Mouse (Mus musculus): Measurements from ENCODE around the gene Hsf2. TPM values are rescaled to one million over a fixed set of nuclear protein-coding genes. Genes with fewer than 3 reads are reported as not detected.

Gene Hsf2
- 19.1 and 20.7 TPM in 2 replicates for total RNA-seq (2017)

DNA sequence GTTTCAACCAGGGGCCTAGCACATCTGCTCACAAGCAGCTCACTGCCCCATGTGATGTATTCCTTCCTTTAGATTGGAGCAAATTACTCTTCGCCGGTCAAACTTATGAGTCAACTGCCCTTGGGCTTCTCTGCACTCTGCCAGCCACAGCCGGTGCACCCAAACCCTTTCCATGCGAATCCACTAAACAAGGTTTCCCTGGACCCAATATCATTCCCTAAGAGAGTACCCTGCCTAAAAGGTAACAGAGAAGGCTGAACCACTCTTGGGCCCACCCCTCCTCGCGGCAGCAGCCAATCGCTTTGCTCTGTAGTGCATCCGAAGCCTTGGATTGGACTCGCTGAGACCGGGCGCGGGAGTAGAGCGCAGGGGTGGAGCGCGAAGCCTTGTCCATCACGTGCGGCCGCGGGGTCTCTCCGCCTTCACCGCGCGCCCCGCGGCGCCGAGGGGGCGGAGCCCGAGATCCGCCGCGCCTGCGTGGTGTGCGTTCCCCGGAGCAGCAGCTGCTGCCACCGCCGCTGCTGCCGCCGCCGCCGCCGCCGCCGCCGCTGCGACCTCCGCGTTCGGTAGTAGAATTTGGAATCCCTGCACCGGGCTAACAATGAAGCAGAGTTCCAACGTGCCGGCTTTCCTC lies at the start of gene Hsf2:
Gene Hsf2 (plus strand): TSS at position 478 of the 634 bp plus-strand sequence.
- ATAC-seq (replicated peaks; ENCODE audit: low read depth, poor library complexity, severe bottlenecking), result peak; percentile 98

DNA sequence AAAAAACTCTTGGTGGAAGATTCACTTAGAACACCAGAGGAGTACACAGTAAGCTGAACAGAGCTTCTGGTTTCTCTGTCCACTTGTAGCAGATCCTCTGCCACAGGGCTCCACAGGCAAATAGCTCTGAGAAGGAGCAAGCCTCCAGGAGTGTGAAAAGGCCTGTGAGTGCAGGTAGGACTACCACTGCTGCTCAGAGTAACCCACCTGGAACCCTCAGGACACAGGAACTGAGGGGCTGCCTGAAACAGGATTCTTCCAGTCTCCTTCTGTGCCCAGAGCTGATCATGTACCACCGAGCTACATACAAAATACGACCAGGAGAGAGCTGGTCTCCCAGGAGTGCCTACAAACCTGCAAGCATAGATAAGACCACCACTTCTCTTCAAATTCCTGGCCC lies 48.3 kb upstream of the Hsf2 start:
- no peak for ATAC-seq (replicated peaks; ENCODE audit: low read depth, poor library complexity, severe bottlenecking)

DNA sequence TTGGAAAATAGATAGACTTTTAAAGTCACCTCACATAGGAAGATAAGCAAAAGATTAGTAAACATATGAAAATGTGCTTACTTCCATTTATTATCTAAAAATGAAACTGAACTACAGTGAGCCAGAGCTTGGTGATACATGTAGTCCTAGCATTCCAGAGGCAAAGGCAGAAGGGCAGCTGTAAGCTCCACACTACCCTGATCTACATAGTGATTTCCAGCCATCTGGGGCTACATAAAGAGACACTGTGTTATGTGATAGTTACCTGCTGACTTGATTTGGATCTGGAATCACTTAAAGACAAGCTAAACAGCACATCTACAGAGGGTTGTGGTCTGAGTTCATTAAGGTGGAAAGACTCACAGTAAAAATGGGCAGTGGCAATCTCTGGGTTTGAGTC lies 45.1 kb upstream of the Hsf2 start:
- no peak for ATAC-seq (replicated peaks; ENCODE audit: low read depth, poor library complexity, severe bottlenecking)

DNA sequence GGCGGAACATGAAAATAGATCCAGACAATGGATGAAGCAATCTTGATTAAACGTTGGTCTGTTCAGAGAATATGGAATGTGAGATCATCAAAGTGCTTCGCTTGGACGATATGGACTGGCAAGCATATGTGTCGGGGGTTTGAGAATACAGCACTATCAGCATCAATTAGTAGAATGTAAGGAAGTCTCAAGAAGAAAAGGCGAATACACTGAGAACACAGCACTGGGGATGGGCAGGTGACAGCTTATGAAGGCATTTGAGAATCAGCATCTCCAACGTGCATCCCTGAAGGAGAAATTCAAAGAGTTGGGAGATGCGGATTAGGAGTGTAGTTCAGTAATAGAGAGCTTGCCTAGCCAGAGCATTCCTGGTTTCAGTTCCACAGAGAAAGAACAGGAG lies 41.8 kb upstream of the Hsf2 start:
- no peak for ATAC-seq (replicated peaks; ENCODE audit: low read depth, poor library complexity, severe bottlenecking)

DNA sequence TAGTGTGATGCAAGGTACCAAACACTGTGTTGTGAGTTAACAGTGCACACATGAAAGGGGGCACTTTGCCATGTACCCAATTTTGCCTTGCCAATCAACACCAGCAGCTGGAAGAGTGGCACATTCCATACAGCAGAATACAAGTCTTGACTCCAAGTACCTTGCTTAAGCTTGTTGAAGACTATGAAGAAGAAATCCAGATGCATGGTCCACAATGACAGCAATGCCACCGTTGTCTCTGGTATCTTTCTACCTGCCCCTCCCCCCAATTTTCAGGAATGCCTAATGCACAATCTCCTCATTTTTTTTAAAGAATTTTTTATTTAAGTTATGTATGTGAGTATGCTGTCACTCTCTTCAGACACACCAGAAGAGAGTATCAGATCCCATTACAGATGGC lies 40.5 kb upstream of the Hsf2 start:
- ATAC-seq (replicated peaks; ENCODE audit: low read depth, poor library complexity, severe bottlenecking), result no peak

DNA sequence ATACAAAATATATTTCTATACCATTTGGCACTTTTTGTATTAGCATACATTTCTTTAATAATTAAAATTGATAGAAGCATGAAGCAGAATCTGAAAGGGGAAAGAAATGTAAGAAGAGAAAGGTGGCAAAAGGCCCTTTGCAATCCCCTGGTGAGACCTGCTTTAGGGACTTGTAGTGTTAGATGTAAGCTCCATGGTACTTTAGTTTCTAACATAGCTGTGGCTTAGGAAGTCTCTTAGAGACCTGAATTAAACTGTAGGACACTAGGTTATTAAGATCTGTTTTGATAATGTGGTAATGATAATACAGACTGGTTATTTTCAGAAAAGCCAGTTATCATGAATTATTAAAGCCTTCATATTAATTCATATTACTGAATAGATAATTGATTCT lies 38.5 kb upstream of the Hsf2 start:
- ATAC-seq (replicated peaks; ENCODE audit: low read depth, poor library complexity, severe bottlenecking), result no peak

DNA sequence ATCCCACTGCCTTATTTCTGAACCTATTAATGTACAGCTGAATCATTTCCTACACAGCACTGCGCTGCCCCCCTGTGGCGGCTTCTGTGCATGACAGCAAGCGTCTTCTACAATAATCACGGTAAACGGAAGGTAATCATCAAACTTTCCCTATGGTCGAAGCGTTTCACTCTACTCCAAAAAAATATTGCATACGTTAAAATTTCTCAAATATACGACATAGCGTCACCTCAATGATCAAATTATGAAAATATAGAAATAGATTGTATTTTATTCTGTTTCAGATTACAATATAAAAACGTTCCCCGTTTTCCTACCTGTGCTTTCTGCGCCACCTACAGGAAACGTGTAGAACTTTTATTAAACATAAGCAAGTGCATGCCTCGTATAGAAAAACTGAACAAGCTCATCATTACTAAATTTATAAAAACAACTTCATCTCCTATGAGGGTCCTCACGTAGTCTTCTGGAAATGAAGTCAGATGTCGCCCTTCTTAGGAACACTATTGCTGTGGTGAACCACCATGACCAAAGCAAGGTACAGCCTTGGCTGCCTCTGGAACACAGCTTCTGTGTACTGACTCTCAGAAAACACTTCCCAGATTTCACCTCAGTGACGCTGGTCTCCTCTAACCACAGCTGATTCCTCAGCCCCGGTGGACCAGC lies 38.0 kb upstream of the Hsf2 start:
- ATAC-seq (replicated peaks; ENCODE audit: low read depth, poor library complexity, severe bottlenecking), result peak; percentile 98

DNA sequence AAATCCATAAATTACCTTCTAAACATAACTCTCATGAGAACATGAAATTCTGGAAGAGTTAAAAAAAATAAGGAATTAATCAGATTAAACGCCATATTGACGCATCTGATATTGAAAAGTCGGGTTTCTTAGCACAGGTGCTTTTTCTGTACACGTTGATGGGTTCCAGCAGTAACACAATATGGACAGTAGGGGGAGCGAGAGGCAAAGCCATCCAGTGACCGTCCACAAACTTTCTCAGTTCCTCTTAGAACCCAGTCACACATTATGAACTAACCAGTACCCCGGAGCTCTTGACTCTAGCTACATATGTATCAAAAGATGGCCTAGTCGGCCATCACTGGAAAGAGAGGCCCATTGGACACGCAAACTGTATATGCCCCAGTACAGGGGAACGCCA lies 22.9 kb upstream of the Hsf2 start:
- ATAC-seq (replicated peaks; ENCODE audit: low read depth, poor library complexity, severe bottlenecking), result peak; percentile 100

DNA sequence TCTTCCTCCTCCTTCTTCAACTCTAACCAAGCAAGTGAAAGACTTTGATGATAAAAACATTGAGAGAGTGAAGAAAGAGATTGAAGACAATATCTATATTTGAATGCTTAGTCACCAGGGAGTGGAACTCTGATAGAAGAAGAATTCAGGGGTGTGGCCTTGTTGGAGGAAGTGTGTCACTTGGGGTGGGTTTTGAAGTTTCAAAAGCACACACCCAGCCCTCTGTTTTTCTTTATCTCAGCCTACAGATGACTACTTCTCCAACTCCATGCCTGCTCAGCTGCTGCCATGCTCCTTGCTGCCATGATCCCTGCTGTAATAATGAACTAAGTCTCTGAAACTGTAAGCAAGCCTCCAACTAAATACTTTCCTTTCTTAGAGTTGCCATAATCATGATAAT lies 20.4 kb upstream of the Hsf2 start:
- peak; percentile 53; the same call in 1 of the 2 replicates for ATAC-seq (replicated peaks; ENCODE audit: low read depth, poor library complexity, severe bottlenecking)

DNA sequence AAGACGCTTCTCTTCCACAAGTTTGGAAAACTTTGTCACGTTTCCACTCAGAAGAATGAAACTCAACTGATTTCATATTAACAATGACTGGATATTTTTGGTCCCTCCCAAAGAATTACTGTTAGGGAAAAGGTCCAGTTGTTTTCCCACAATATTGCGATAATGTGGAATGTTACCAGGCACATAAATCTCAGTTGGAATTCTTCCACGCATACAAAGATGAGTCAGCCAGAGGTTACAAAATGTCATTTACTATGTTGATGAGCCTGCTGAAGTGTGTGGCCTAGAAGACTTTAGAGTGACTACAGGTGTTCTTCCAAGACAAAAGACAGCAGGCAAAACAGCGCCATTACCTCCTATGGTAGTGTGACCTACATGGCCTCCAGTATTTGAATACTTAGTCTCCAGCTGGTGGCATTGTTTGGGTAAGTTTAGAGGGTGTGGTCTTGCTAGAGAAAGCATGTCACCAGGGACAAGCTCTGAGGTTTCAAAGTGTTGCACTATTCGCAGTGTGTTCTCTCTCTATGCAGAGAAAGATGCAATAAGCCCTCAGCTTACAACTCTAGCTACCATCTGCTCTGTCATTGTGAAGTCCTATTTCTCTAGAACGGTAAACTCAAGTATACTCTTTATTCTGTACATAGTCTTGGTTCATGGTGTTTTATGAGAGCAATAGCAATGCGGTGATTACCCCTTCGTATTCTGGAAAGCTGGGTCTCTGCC lies 8.9 kb upstream of the Hsf2 start:
- ATAC-seq (replicated peaks; ENCODE audit: low read depth, poor library complexity, severe bottlenecking), result no peak

DNA sequence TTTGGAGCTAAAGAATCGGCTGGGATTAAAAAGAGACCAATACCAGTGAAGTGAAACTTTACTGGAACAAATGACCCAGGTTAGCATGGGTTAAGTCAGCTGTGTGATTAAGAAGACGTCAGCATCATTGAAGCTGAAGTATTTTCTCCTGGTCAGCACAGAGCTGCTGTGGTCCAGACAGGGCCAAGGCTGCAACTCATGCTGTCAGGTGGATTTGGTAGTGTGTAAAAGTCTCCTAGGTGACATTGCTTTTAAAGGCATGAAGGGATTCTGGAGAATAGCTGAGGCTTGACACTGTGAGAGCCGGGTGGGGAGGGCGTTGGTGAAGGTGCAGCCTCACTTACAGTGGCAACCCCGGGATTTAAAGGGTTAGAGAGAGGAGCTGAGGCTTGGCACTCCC lies 4.5 kb upstream of the Hsf2 start:
- ATAC-seq (replicated peaks; ENCODE audit: low read depth, poor library complexity, severe bottlenecking), result no peak

DNA sequence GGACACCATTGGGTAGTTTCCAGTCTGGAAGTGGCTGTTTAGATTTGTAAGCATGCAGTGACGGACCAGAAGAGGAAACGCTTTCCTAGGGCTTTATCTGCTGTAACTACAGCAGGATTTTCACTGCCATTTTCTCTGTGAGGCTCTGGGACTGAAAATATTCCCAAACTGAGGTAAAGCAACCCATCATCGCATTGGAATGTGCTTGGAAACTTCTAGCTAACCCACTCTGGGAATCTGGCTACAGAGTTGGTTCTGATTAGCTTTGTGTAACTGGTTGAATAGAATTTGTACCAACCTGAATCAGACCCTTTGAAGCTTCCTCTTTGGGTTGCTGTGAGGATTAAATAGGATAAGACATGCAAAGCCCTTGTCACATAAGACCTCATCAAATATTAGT lies 1.4 kb upstream of the Hsf2 start:
- no peak for ATAC-seq (replicated peaks; ENCODE audit: low read depth, poor library complexity, severe bottlenecking)

DNA sequence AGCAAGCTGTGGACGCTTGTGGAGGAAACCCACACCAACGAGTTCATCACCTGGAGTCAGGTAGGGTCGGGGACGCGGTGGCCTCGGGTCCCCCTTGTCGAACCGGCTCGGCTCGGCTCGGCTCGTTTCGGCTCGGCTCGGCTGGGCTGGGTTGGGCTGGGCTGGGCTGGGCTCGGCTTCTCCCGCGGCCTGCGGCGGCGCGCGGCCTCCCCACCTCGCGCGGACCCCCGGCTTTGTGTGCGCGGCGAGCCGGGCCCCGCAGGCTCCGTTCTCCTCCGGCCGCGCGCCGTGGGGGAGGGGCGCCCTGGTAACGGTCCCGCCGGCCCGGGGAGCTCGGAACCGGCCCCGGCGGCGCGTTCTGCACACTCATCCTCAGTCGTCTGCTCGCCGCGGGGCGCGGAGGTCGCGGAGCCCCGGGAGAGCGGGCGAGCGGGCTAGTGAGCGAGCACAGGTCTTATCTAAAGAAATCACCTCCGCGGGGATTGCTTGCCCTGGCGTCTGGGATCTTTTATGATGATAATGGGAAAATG lies 422 bp downstream of the Hsf2 start:
- no peak; the same call in 1 of the 2 replicates for ATAC-seq (replicated peaks; ENCODE audit: low read depth, poor library complexity, severe bottlenecking)

DNA sequence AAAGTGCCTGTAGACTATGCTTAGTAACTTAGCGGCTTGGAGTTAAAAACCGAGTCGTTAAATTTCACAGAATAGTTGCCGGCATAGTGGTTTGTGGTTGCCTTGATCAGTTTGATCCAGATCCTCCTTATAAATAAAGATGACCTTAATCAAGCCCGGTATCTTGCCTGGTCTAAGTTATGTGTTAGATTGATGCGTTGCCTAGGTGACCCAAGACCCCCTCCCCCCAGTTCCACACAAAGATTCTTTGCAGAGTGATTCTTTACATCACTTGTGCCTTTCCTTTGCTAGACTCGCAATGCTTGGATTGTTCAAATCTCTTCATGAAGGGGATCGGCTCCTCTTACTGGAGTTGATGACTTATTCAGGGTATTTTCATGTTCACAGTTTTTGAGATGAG lies 1.0 kb downstream of the Hsf2 start:
- ATAC-seq (replicated peaks; ENCODE audit: low read depth, poor library complexity, severe bottlenecking), result 0 out of 2 replicates have a peak, but pooled peaks have one; percentile 3

DNA sequence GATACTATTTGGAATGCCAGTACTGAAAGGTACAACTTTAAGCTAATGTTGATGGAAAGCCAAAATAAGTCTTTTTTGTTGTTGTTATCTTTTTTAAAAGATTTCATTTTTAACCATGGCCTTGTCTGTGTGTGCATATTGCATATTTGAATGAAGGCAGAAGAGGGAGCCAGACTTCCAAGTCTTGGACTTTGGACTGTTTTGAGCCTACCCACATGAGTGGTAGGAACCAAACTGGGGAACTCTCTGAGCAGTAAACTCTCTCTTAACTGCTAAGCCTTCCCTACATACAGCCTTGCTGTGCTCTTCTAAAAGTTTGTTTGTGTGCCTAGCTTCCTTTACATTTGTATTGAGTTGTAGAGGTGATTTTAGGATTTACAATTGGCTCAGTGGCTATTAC lies 2.4 kb downstream of the Hsf2 start:
- ATAC-seq (replicated peaks; ENCODE audit: low read depth, poor library complexity, severe bottlenecking), result no peak

DNA sequence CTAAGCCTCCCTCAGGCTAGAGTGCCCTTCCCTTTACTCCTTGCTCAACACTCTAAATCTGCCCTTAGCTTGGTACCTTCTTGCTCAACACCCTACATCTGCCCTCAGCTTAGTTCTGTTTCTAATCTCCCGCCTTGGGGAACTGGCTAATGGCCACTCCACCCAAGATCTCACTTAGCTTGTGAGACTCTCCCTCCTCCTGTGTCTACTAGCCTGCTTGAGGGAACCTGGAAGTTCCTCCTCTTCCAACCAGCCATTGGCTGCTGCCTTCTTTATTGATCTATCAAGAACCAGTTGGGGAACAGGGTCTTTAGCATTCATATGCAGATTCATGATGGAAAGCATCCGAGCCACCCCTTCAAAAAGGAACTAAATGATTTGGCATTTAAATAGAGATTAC lies 5.9 kb downstream of the Hsf2 start:
- ATAC-seq (replicated peaks; ENCODE audit: low read depth, poor library complexity, severe bottlenecking), result peak; percentile 64

DNA sequence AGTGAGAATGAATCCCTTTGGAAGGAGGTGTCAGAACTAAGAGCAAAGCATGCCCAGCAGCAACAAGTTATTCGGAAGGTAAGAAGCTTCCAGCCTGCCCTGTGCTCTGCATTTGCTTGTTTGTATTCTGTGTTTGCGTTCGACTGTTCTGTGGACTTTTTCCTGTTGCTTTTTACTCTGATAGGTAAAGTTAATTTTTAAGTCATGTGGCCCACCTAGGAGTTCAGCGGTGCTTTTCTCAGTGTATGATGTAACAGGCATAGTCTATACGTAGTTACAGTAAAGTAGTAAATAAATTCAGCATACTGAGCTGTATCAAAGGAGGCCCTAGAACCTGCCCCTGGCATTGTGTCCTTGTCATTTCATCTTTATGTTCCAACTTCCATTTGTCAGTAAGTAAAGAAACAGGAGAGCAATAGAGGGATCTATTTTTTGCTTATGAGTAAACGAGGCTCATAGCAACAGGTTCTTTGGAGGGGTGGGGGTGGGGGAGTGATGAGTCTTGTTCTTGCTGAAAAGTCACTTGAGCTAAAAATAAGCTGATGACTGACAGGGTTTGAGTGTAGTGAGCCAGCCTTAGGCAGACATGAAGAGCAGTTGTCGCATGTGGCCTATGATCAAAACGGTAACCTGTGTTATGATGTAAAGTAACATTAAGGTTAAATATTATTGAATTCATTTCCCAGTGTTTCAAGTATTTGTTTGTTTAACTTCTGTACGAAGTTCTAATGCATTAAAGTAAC lies 13.4 kb downstream of the Hsf2 start:
- ATAC-seq (replicated peaks; ENCODE audit: low read depth, poor library complexity, severe bottlenecking), result no peak

DNA sequence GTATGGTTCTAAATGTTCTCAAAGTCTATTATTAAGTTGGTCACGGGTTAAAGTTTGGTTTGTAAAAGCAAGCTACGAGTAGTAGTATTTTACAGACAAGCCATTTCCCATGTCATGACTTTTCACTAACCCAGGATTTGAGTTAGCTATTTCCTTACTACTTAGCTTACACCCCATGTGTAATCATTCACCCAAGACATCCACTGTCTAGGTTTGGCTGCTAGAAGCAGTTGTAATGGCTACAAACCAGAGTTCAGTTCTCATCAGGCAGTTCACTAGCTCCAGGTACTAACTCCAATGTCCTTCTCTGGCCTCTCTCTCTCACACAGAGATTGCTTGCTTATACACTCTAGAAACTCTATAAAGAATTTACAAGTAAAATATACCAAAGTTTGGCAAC lies 28.4 kb downstream of the Hsf2 start:
- ATAC-seq (replicated peaks; ENCODE audit: low read depth, poor library complexity, severe bottlenecking), result no peak

DNA sequence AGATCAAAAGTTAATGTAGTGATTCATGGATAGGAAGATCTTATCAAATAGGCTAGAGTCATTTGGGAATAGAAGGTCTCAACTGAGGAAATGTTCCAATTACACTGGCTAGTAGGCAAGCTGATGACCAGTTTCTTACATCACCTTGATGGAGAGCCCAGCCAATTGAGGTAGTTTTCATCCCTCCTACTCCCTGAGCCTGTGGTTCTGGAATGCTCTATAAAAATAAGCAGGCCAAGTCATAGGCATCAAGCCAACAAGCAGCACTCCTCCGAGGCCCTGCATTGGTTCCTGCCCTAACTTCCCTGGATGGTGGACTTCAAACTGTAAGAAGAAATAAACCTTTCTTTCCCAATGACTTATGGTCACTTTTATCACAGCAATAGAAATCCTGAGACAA lies 29.1 kb downstream of the Hsf2 start:
- no peak for ATAC-seq (replicated peaks; ENCODE audit: low read depth, poor library complexity, severe bottlenecking)

DNA sequence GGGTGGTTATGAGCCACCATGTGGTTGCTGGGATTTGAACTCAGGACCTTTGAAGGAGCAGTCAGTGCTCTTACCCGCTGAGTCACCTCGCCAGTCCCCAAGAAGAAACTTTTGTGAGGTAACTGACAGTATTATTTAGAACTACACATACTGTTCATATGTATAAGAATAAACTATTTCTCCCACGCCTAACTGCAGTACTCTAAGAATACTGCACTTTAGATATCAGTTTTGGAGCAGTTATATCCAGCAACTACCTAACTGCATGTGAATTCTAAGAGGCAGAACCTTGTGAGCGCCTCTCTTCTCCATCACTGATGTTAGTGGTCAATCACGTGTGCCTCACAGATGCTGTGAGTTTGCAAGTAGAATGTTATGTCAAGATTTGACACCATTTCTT lies 40.3 kb downstream of the Hsf2 start:
- no peak for ATAC-seq (replicated peaks; ENCODE audit: low read depth, poor library complexity, severe bottlenecking)

DNA sequence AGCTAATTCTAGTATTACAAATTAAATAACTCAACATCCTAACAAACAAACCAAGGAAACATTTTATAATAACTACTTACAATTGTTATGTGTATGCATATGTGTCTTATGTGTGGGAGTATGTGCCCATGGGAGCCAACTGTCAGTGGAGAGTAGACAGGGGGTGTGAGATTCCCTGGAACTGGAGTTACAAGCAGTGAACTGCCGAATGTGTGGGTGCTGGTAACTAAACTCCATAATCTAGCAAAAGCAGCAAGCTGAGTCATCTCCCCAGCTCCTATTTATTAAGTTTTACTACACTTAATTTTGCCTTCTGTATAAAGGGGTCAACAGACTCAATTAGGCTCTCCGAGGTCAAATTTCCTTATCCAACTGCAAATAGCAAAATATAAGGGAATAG lies 44.9 kb downstream of the Hsf2 start:
- ATAC-seq (replicated peaks; ENCODE audit: low read depth, poor library complexity, severe bottlenecking), result no peak

Data from common myeloid progenitor, adult 5-6 weeks (primary cell).